Mouse (Mus musculus): ENCODE results near the gene B3gat3.
"Not testable (repeated sequence)": the region's sequence is repeated elsewhere in the genome, so short reads cannot be mapped to it uniquely, and the experiment has no call there.

Gene B3gat3

GRCm38 (mm10) chr19:8942276-8942964, 22.2 kb downstream of the B3gat3 start:
- peak; percentile 69 to 71 for DNase-seq (ENCODE audit: low spot score in 2 of 2)

GRCm38 (mm10) chr19:8943047-8943446, 22.9 kb downstream of the B3gat3 start:
- no peak for DNase-seq (ENCODE audit: low spot score in 2 of 2)

- DNase-seq (ENCODE audit: low spot score in 2 of 2) = no peak
Observed at GRCm38 (mm10) chr19:8944062-8944461, 23.9 kb downstream of the B3gat3 start.

- peak in 1 of 2 experiments; percentile 61 for DNase-seq (ENCODE audit: low spot score in 2 of 2)
Observed at GRCm38 (mm10) chr19:8944750-8945149, 24.6 kb downstream of the B3gat3 start.

DNA sequence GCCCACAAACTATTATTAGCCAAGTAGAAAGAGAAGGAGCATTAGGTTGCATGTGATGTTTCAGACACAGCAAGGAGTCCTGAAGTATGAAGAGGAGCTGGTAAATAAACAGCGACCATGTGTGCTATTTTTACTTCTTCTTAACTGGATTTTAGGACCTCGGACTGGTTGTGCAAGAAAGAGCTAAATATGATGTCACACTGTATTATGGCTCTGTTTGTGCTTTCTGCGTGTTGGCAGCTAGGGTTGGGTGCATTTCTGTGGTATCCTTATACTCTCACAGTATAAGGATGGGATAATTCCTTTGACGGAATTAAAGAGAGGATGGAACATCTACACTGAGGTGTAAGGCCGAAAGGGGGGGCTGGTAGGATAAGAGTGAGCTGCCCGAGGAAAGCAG, 25.1 kb downstream of the B3gat3 start:
- DNase-seq (ENCODE audit: low spot score in 2 of 2) = no peak

DNA sequence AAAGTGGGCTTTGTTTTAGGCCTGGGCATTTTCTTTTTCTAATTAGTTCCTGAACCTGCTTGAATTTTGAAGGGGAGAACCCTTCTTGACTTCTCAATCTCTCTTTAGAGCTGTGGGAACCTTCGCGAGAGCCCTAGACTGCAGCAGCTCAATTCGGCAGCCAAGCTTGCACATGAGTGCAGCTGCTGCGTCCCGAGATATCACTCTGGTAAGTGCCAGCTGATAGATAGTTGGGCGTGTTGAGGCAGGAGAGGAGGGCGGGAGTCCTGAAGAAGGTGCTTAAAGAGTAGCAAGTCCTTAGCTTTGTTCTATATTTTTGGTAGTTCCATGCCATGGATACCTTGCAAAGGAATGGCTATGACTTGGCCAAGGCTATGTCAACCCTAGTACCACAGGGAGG, 26.8 kb downstream of the B3gat3 start:
- DNase-seq (ENCODE audit: low spot score in 2 of 2) = no peak

DNA sequence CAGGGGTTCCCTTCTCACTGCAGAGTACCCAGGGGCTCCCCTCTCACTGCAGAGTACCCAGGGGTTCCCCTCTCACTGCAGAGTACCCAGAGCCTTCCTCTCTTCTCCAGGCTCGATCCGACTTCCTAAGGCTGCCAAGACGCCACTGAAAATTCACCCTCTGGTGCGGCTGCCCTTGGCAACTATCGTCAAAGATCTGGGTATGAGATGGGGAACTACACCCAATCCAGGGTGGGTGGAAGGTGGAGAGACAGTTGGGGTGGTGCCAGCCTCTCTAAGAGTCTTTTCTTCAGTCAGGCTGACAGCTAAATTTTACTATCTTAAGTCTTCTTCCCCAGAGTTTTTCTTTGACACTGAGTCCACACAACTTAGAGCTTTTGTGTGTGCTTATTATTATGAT, 30.0 kb downstream of the B3gat3 start:
- DNase-seq (ENCODE audit: low spot score in 2 of 2) = no peak

DNA sequence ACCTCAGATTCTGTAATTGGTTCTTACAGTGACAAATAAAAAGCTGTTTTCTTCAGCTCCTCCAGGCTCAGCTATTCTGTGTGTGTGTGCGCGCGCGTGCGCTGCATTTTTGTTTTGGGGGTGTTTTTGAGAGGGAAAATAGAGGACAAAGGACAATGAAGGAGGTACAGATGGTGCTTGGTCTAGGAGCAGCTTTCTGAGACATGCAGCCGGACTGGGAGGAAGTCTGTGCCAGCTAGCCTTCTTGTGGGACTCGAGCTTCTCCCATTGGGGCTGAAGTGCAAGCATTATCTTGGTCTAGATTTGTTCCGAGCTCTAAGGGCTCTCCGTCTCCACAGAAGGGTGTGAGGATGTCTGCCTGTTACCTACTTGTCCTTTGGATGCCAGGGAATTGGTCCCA, 32.1 kb downstream of the B3gat3 start:
- peak; percentile 55 to 72 for DNase-seq (ENCODE audit: low spot score in 2 of 2)

GRCm38 (mm10) chr19:8953135-8954039, 33.2 kb downstream of the B3gat3 start, which contains the start of gene Tut1:
TSS of gene Tut1 (plus strand) at chr19:8953847.
- peak; percentile 96 to 97 for DNase-seq (ENCODE audit: low spot score in 2 of 2)

DNA sequence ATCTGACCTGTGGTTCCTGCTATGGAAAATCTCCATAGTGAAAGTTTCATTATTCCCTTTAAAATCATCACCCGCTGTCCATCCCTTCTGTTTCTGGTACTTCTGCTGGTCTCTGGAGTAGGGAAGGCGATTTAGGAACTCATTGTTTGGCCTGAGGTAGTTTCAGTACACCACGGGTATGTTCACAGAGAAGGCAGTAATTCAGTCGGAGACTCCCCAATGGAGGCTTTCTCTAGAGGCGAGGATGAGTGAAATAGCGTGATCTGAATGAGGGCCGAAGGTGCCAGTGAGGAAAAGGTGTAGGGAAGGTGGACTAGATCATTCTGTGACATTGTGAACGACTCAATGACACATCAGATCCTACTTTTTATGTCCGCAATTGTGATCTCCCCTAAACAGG, 34.0 kb downstream of the B3gat3 start:
- no peak for DNase-seq (ENCODE audit: low spot score in 2 of 2)

- DNase-seq (ENCODE audit: low spot score in 2 of 2) = no peak
Observed at GRCm38 (mm10) chr19:8962256-8962655, 42.1 kb downstream of the B3gat3 start.

- DNase-seq (ENCODE audit: low spot score in 2 of 2) = no peak
Observed at GRCm38 (mm10) chr19:8965075-8965474, 44.9 kb downstream of the B3gat3 start.

DNA sequence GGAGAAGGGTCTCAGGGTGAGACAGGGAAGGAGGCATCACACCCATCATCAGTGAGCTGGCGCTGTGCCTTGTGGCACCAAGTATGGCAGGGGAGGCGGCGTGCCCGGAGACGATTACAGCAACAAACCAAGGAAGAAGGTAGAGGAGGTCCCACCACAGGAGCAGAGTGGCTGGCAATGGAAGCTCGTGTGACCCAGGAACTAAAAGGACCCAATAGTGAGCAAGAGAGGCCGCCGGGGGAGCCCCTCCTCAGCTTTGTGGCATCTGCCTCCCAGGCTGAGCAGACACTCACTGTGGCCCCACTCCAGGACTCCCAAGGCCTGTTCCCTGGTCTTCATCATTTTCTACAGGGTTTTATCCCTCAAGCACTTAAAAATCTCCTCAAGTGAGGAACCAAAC, 45.6 kb downstream of the B3gat3 start:
- no peak for DNase-seq (ENCODE audit: low spot score in 2 of 2)

DNA sequence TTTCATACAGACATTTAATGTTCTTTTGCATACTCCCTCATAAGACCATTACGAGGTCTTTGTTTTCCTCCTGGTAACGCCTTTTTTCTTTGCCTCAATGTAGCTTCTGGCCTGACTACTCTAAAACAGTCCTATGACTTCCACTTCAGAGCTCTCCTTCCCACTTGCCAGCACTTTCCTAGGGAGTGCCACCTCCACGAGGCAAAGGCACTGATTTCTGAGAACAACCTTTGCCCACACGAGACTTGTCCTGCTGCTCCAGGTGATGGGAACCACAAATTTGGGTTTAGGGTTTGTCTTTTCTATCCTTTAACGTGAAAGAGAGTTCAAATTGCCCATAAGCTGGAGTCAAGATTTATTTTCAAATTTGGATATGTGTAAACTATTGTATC, 46.0 kb downstream of the B3gat3 start:
- DNase-seq (ENCODE audit: low spot score in 2 of 2) = no peak

GRCm38 (mm10) chr19:8966590-8967372, 46.6 kb downstream of the B3gat3 start, which contains the start of gene Eef1g:
TSS of gene Eef1g (plus strand) at chr19:8967041.
- DNase-seq (ENCODE audit: low spot score in 2 of 2) = peak; percentile 99 to 100

- DNase-seq (ENCODE audit: low spot score in 2 of 2) = no peak
Observed at GRCm38 (mm10) chr19:8967373-8967743, 47.2 kb downstream of the B3gat3 start.

DNA sequence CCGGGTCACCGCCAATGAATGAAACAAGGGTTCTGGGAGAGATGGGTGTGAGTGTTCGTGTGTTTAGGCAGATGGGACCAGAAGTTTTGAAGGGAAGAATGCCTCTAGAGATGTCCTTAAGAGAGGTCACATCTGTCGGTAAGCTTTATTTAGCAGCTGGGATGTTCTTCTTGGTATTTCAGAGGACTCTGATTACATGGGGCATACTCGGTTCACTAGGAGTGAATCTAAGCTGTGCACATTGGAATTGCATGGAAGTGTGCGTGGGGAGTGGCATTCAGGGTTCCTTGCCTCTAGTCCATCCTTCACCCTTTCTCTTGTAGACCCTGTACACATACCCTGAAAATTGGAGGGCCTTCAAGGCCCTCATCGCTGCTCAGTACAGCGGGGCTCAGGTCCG, 47.7 kb downstream of the B3gat3 start:
- no peak for DNase-seq (ENCODE audit: low spot score in 2 of 2)

GRCm38 (mm10) chr19:8972491-8972890, 52.3 kb downstream of the B3gat3 start:
- not testable (repeated sequence) for DNase-seq (ENCODE audit: low spot score in 2 of 2)

DNA sequence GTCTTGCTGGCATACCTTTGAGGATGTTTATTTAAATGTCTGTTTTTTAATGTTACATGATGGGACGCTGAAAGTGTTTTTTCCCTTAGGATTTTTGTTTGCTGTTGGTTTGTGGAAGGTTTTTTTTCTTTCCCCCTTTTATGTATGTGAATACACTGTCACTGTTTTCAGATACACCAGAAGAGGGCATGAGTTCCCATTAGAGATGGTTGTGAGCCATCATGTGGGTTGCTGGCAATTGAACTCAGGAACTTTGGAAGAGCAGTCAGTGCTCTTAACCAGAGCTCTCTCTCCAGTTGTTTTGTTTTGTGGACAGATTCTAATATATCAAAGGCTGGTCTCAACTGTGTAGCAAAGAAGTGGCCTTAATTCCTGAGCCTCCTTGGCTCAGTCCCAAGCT, 54.5 kb downstream of the B3gat3 start:
- no peak for DNase-seq (ENCODE audit: low spot score in 2 of 2)

DNA sequence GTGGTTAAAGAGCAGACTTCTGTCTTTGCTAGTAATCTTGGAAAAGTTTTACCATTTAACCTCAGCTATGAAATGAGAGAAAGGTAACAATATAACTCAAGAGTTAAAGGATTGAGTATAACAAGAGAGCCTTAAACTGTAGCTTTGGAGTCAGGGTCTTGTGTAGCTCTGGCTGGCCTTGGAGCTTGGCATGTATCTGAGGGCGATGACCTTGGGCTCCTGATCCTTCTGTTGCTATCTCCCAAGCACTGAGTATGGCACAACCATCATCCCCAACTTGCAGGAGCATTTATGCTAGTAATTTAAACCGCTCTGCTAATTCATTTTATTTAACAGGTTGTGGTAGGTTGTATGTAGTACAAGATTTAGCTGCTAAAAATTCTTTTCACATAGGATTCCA, 55.3 kb downstream of the B3gat3 start:
- DNase-seq (ENCODE audit: low spot score in 2 of 2) = no peak

DNA sequence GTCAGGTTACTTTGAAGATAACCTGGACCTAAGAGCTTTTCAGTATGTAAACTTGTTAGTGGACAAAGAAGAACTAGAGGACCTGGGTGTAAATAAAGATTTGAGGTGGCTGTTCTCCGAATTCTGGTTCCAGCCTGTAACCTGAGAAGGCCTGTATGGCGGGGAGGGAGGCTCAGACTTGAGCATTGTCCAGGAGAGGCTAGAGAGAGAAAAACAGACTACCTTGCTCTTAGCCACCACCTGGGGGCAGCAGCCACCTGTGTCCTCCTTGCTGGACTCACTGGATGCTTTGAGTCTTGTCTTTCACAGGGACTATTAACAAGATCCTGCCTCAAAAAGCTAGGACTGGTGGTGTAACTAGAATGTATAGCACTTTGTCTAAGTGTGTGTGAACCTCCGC, 56.4 kb downstream of the B3gat3 start:
- no peak for DNase-seq (ENCODE audit: low spot score in 2 of 2)

All from right cerebral cortex, postnatal 10 days (tissue).